8 mouse cellular contexts compared by ENCODE assay signal in the genomic region with DNA sequence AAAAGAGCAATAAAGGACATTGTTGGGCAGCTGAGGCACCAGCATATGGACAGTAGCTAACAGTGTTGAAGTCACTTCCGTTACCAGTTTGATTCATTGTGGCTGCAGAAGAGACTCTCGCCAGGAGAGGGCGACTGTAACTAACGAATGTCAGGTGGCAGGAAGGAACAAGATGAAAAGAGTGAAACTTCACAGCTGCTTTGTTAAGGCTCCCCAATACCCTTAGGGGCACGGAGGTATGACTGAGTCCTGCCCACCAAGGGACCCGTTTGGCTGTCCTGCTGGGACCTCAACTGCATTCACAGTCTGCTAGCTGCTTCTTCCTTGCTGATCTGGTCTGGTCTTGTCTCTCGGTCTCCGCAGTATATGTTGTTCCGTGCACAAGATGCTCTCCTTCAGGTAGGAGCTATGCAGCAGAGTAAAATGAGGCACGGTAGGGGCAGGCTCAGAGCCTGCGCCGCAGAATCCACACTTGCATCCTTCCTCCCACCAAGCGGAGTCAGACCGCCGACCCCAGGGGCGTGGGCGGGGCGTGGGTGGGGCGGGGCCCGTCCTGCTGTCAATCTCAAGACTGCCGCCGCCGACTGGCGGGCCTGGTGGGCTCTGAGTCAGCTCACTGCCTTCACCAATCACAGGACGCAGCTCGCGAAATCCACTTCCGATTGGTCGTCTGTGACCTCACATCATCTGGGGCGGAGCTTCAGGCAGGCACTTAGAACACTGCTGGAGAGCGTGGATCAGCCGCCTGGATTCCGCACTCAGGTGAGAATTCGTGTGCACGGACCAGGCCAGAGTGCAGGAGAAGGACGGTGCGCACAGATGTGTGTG. TPM values are rescaled to one million over a fixed set of nuclear protein-coding genes. Genes with fewer than 3 reads are reported as not detected.
DNase-seq lines count a peak whose midpoint lies in the region; ATAC-seq and TF ChIP-seq lines count a peak whose summit lies in the region.

No protein-coding gene starts in this region.

- DNase-seq in G1E (ENCODE audit: low spot score), result peak; percentile 98
- DNase-seq in cerebellum, adult 18-20 months, result peak; percentile 92 to 98
- peak; percentile 99 for DNase-seq in forebrain, postnatal 0 days
- DNase-seq in layer of hippocampus, adult 9-10 months (ENCODE audit: low spot score), result peak; percentile 95
- DNase-seq in ovary, postnatal 10 days (ENCODE audit: low spot score), result peak; percentile 68
- peak; percentile 94 to 95 for DNase-seq in thymus, postnatal 10 days (ENCODE audit: low spot score in 2 of 2)

- H3K4me1 ChIP-seq in G1E (ENCODE audit: insufficient read depth, low read depth, low read length), result peaks cover 63% of the 10 kb centered on the region
- H3K4me1 ChIP-seq in forebrain, postnatal 0 days (ENCODE audit: insufficient read depth), result peaks cover 30% of the 10 kb centered on the region
- H3K4me1 ChIP-seq in lung, embryonic 16.5 days (replicated peaks; ENCODE audit: control insufficient read depth, insufficient read depth, low read length), result peaks cover 9% of the 10 kb centered on the region

- ATAC-seq in G1E (ENCODE audit: extremely low read depth, insufficient number of reproducible peaks, low FRiP score, poor library complexity, severe bottlenecking), result peak; percentile 98
- peak; percentile 98 for ATAC-seq in forebrain, postnatal 0 days
- ATAC-seq in hematopoietic stem cell, adult 5-6 weeks (replicated peaks in 1 of 2; ENCODE audit: insufficient read depth in 1 of 2, low FRiP score in 2 of 2, low TSS enrichment in 1 of 2, low read depth in 1 of 2, poor library complexity in 2 of 2, severe bottlenecking in 2 of 2), result peak; percentile 98
- ATAC-seq in lung, embryonic 16.5 days (ENCODE audit: low read depth), result peak; percentile 98

- WGBS in forebrain, postnatal 0 days, result under 1% methylated on average over 37 of the region's 37 CpGs
- WGBS in lung, embryonic 16.5 days, result under 1% methylated on average over 37 of the region's 37 CpGs

- H3K27ac ChIP-seq in forebrain, postnatal 0 days (ENCODE audit: low read depth, low read length), result peak overlapping the region; percentile 84
- H3K27ac ChIP-seq in lung, embryonic 16.5 days (ENCODE audit: low read length), result peak overlapping the region; percentile 96

- peak overlapping the region; percentile 80 for H3K4me3 ChIP-seq in G1E (ENCODE audit: low read depth, low read length)
- H3K4me3 ChIP-seq in forebrain, postnatal 0 days (ENCODE audit: low read depth, low read length), result peak overlapping the region; percentile 57
- H3K4me3 ChIP-seq in lung, embryonic 16.5 days (ENCODE audit: low read length), result peak overlapping the region; percentile 84

- H3K9me3 ChIP-seq in G1E (replicated peaks), result no peaks in the 10 kb centered on the region
- no peaks in the 10 kb centered on the region for H3K9me3 ChIP-seq in forebrain, postnatal 0 days (ENCODE audit: low read length)
- no peaks in the 10 kb centered on the region for H3K9me3 ChIP-seq in lung, embryonic 16.5 days (ENCODE audit: control insufficient read depth, low read length)

- peak overlapping the region; percentile 65 for H3K9ac ChIP-seq in forebrain, postnatal 0 days
- peak overlapping the region; percentile 79 for H3K9ac ChIP-seq in lung, embryonic 16.5 days (ENCODE audit: low read length)

- H3K27me3 ChIP-seq in G1E (ENCODE audit: insufficient read depth, low read length), result no peaks in the 10 kb centered on the region
- no peaks in the 10 kb centered on the region for H3K27me3 ChIP-seq in forebrain, postnatal 0 days (ENCODE audit: insufficient read depth, low read length)
- H3K27me3 ChIP-seq in lung, embryonic 16.5 days (ENCODE audit: control insufficient read depth, insufficient read depth, low read depth, low read length), result no peaks in the 10 kb centered on the region

- peak overlapping the region; percentile 84 for H3K4me2 ChIP-seq in forebrain, postnatal 0 days (ENCODE audit: low read depth)
- H3K4me2 ChIP-seq in lung, embryonic 16.5 days (ENCODE audit: low read depth, low read length), result peak overlapping the region; percentile 93

- H3K36me3 ChIP-seq in G1E (replicated peaks), result peaks cover 39% of the 10 kb centered on the region
- no peaks in the 10 kb centered on the region; the same call in 1 of the 2 replicates for H3K36me3 ChIP-seq in forebrain, postnatal 0 days (ENCODE audit: insufficient read depth)
- no peaks in the 10 kb centered on the region for H3K36me3 ChIP-seq in lung, embryonic 16.5 days (ENCODE audit: control insufficient read depth, insufficient read depth, low read length)

- TF ChIP-seq CTCF in G1E (IDR thresholded peaks at IDR 0.05; ENCODE audit: low read depth, low read length), result peak; percentile 91
- peak; percentile 94 for TF ChIP-seq CTCF in forebrain, postnatal 0 days (IDR thresholded peaks at IDR 0.05; ENCODE audit: low read depth)

RNA-seq across cellular contexts. Expression of gene Dhcr7, which starts 6.8 kb away (rescaled TPM):
- total RNA-seq in G1E (2014; fragmentation: Nextera tagmentation) (83.0 and 83.2 TPM in 2 replicates), G1E (2017) (15.7 and 16.3 TPM in 2 replicates)
- 11.0 and 20.6 TPM in 2 replicates for polyA plus RNA-seq in G1E (2012)
- 40.5 and 52.7 TPM in 2 replicates for total RNA-seq in forebrain, postnatal 0 days (2014; rRNA removed)
- 63.8 and 75.4 TPM in 2 replicates for polyA plus RNA-seq in forebrain, postnatal 0 days (2015; fragmentation: Nextera tagmentation; extraction: Ambion mirVana)
- total RNA-seq in hematopoietic stem cell, adult 5-6 weeks (2017), result 10.4 and 13.5 TPM in 2 replicates
- polyA plus RNA-seq in lung, embryonic 16.5 days (2015; fragmentation: Nextera tagmentation; extraction: Ambion mirVana), result 24.3 and 27.3 TPM in 2 replicates

RNA-seq across cellular contexts. Expression of gene Nadsyn1, which starts 7.1 kb away (rescaled TPM):
- total RNA-seq in G1E (2014; fragmentation: Nextera tagmentation), result 10.3 and 14.6 TPM in 2 replicates
- 11.9 and 18.8 TPM in 2 replicates for total RNA-seq in G1E (2017)
- 3.6 and 4.5 TPM in 2 replicates for polyA plus RNA-seq in G1E (2012)
- total RNA-seq in forebrain, postnatal 0 days (2014; rRNA removed), result 4.9 and 7.9 TPM in 2 replicates
- 3.5 and 3.6 TPM in 2 replicates for polyA plus RNA-seq in forebrain, postnatal 0 days (2015; fragmentation: Nextera tagmentation; extraction: Ambion mirVana)
- total RNA-seq in hematopoietic stem cell, adult 5-6 weeks (2017), result 8.1 and 8.9 TPM in 2 replicates
- polyA plus RNA-seq in lung, embryonic 16.5 days (2015; fragmentation: Nextera tagmentation; extraction: Ambion mirVana), result 7.7 and 8.9 TPM in 2 replicates

RNA-seq across cellular contexts. Expression of gene Gm498, which starts 36.9 kb away (rescaled TPM):
- total RNA-seq in G1E (2014; fragmentation: Nextera tagmentation), result not detected in 2 replicates
- not detected in 2 replicates for total RNA-seq in G1E (2017)
- 0.07 and 0.08 TPM in 2 replicates for polyA plus RNA-seq in G1E (2012)
- not detected in 2 replicates for total RNA-seq in forebrain, postnatal 0 days (2014; rRNA removed)
- not detected in 2 replicates for polyA plus RNA-seq in forebrain, postnatal 0 days (2015; fragmentation: Nextera tagmentation; extraction: Ambion mirVana)
- not detected in 2 replicates for total RNA-seq in hematopoietic stem cell, adult 5-6 weeks (2017)
- not detected in 2 replicates for polyA plus RNA-seq in lung, embryonic 16.5 days (2015; fragmentation: Nextera tagmentation; extraction: Ambion mirVana)

RNA-seq across cellular contexts. Expression of gene Mrgpre, which starts 45.4 kb away (rescaled TPM):
- not detected in 2 replicates for total RNA-seq in G1E (2014; fragmentation: Nextera tagmentation)
- under 0.01 TPM in 1 of 2 replicates, not detected in the other for total RNA-seq in G1E (2017)
- not detected in 2 replicates for polyA plus RNA-seq in G1E (2012)
- total RNA-seq in forebrain, postnatal 0 days (2014; rRNA removed), result 5.2 and 5.9 TPM in 2 replicates
- polyA plus RNA-seq in forebrain, postnatal 0 days (2015; fragmentation: Nextera tagmentation; extraction: Ambion mirVana), result 5.9 and 8.3 TPM in 2 replicates
- total RNA-seq in hematopoietic stem cell, adult 5-6 weeks (2017), result 0.81 and 1.3 TPM in 2 replicates
- polyA plus RNA-seq in lung, embryonic 16.5 days (2015; fragmentation: Nextera tagmentation; extraction: Ambion mirVana), result 1.4 and 1.6 TPM in 2 replicates

Comparison
In these comparisons a context has a peak if more than half of its experiments do, and no peak if none do; other contexts are left out.
1. Peak in every context shown above with its lines: DNase-seq, ATAC-seq, H3K4me3 ChIP-seq and H3K27ac ChIP-seq.